Mouse (Mus musculus) megakaryocyte progenitor cell, adult 5-6 weeks (primary cell): ENCODE data around the gene Dand5. TPM values are rescaled to one million over a fixed set of nuclear protein-coding genes. Genes with fewer than 3 reads are reported as not detected.

ENCODE experiments used
- ATAC-seq: replicated peaks from 2 replicates; pipeline ENCODE4 v1.8.0; 2016; ENCODE audit warnings: mild to moderate bottlenecking, moderate TSS enrichment, inconsistent platforms; ENCODE audit not compliant: poor library complexity
- total RNA-seq, 2 experiments: library from RNA; stranded (forward) in 1 of 2; stranded (reverse) in 1 of 2; fragments of 157-497, 149-512 nt in 1 of 2; fragments of 200-1000 nt in 1 of 2; gene quantifications; 2 replicates each; pipeline versions ENCODE4 v1.2.3 to v1.2.4; 2015 to 2017

Gene Dand5
- total RNA-seq, 2 experiments from 2014 or later = 2.4 to 4.0 TPM

GRCm38 (mm10) chr8:84784681-84785505 lies 37.7 kb downstream of the Dand5 start:
- peak; percentile 15; the same call in 1 of the 2 replicates for ATAC-seq

GRCm38 (mm10) chr8:84783919-84784581 lies 38.6 kb downstream of the Dand5 start:
- ATAC-seq = no peak

DNA sequence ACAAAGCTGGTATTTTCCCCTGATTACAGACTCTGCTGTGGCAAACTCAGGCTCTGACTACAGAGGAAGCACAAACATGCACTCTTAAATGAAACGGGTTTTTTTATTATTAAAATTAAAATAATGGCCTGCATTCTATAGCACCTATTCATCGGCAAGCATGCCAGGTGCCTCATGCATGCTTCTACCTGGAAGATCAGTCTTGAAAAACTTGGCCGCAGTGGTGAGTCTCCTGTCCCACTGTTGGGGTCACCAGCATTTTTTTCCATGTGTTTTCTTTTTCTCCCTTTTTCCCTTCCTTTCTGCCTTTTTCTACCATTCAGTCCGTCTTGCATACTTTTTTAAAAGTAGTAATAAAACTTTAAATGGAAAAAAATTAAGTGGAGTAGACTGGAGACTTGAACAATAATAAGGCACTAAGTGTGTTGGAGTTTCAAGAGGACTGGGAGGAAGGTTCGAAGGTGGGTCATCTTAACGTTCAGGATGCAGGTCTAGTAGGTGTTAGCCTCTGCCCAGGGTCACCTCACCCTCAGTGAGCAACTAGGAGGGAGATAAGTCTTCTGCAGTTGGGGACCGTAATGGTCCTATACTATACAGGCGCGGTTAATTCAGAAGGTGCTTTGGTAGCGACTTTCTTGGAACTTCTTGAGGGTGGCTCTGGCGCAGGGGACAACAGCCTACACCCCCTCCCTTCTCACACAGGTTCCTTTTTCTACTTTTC lies 39.3 kb downstream of the Dand5 start:
- no peak for ATAC-seq

GRCm38 (mm10) chr8:84782680-84783079 lies 39.9 kb downstream of the Dand5 start:
- ATAC-seq = no peak

DNA sequence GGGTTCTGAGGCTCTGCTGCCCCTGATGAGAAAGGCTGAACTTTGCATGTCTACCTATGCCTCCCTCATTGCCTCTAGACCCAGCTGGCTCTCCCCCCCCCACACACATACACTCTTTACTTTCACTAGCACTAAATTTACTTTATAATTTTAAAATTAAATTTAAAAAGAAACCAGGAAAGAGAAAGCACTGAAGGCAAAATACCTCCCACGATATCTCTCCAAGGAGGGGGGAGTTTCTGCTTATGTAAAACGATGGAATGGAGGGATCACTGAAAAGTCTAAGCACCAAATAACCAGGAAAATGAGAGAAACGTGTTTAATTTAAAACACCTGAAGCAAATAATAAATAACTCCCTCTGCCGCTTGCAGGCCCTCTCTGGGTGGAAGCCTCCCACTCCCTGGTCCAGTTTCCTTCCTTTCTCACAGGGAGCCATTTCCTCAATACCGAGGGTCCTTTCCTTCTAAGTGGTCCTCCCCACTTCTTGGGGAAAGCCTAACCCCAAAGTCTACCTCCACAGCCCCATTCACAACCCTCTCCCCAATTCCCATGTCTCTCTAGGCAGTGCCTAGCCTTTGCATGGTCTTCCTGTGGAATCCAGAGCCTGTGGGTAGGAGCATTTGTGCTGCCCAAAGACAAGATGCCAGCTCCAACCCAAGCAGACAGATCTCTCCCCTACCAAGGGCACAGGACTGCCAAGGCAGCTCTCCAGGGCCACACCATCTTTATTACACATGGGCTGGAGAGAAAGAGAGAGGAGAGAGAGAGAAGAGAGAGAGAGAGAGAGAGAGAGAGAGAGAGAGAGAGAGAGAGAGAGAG lies 40.7 kb downstream of the Dand5 start:
- no peak for ATAC-seq

GRCm38 (mm10) chr8:84780949-84781680 lies 41.5 kb downstream of the Dand5 start:
- ATAC-seq = no peak

GRCm38 (mm10) chr8:84780225-84780555 lies 42.4 kb downstream of the Dand5 start:
- ATAC-seq = no peak

GRCm38 (mm10) chr8:84779519-84780224 lies 43.0 kb downstream of the Dand5 start:
- ATAC-seq = no peak

DNA sequence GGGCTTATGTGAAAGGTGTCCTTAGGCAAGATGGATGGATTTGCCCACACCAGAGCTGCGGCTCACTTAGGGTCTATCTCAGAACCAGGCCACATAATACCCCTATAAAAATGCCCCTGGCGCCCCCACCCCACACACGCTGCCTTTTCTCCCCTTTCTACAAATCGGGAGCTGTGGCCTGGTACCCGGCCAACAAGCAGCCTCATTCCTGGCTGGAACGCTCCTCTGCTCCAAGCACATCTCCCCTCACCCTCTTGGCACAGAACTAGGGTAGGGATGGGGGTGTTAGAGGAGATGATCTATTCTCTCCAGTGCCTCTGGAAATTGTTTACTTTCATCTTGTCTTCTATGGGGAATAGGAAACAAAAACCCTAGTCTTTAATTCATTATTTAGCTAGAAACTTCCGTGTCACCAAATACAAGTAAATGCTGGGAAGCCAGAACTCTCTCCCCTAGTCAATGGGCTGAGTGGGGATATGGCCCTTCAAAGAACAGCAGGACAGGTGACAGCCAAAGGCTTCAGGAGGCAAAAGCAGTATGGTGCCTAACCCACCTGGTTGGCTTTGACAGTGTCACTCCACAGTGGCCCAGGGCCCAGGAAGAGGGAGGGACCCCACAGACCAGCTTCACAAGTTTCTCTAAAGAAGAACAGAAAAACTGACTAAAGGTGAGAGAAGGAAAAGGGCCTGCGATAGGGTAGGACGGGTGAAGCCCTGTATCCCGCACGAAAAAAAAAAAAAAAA lies 43.8 kb downstream of the Dand5 start:
- no peak for ATAC-seq

- ATAC-seq = peak; percentile 46
Measured at GRCm38 (mm10) chr8:84777899-84778637, 44.6 kb downstream of the Dand5 start.

DNA sequence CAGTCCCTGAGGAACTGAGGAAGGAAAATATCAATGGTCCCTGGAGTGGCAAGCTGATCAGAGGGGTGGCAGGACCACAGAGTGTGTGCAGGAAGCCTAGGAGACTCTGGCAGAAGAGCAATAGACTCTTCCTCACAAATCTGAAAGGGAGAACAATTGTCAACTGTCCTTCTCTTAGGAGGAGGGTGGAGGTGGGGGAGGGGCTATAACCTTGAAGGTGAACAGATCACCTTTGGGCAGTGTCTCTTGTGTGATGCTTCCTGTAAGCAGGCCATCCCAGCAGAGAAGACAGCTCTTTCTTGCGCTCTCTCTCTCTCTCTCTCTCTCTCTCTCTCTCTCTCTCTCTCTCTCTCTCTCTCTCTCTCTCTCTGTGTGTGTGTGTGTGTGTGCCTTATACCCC lies 46.1 kb downstream of the Dand5 start:
- ATAC-seq = no peak

- ATAC-seq = no peak; the same call in 1 of the 2 replicates
Measured at GRCm38 (mm10) chr8:84775621-84776113, 47.0 kb downstream of the Dand5 start.

GRCm38 (mm10) chr8:84775105-84775591 lies 47.5 kb downstream of the Dand5 start:
- ATAC-seq = peak; percentile 49

- ATAC-seq = no peak
Measured at GRCm38 (mm10) chr8:84774473-84774911, 48.1 kb downstream of the Dand5 start.

DNA sequence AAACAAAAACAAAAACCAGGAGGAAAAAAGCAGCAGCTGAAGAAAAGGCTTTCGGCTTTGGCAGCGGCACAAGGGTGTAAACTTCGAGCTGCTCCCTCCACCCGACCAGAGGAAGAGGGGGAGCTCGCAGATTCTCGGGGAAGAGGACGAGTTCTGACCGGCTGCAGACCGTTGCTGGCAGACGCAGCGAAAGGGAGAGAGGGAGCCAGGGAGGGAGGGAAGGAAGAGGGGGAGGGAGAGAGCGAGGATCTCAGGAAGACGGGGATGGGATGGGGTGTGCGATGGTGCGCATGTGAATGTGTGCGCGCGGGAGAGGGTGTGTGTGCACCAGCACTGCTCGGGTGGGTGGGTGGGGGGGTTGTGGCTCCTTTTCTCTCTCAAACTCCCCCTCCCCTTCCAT lies 48.8 kb downstream of the Dand5 start:
- 0 out of 2 replicates have a peak, but pooled peaks have one; percentile 7 for ATAC-seq

DNA sequence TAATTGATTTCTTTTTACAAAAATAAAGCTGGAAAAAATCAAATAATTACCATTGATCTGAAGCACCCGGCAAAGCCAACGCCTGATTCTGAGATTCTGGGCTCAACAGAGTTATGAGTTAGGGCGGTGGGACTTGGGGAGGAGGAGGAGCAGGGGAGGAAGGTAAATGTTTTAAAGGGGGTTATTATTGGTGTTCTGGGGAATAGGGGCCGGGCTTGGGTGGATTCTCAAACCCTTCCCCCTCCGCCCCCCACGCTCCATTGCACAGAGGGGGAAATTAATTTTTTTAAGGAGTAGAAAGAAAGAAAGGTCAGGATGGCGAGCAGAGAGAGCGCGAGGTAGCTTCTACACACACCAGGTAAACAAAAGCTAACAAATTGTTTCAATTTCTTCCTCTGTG lies 49.3 kb downstream of the Dand5 start:
- ATAC-seq = no peak

GRCm38 (mm10) chr8:84772628-84773027 lies 50.0 kb downstream of the Dand5 start:
- no peak for ATAC-seq

DNA sequence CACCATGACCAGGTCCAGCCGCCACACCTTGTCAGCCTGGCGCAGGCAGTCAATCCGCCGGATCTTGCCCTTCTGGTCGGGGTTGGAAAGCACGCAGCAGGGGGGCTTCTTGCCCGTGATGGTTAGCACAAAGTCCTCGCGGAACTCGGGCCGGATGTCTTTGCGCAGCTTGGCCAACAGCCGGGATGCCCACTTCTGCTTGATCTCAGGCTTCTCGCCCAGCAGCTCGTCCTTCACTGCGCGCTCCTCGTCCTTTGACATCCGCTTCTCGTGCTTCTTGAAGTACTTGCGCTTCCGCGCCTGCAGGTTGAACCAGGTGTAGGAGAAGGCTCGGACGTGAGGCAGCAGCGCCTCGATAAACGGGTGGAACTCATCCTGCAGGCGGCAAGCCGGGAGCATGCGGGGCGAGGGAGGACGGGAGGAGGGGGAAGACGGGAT lies 50.7 kb downstream of the Dand5 start:
- ATAC-seq = 0 out of 2 replicates have a peak, but pooled peaks have one; percentile 16
